ENCODE assay signal across 13 mouse cellular contexts in the genomic region with DNA sequence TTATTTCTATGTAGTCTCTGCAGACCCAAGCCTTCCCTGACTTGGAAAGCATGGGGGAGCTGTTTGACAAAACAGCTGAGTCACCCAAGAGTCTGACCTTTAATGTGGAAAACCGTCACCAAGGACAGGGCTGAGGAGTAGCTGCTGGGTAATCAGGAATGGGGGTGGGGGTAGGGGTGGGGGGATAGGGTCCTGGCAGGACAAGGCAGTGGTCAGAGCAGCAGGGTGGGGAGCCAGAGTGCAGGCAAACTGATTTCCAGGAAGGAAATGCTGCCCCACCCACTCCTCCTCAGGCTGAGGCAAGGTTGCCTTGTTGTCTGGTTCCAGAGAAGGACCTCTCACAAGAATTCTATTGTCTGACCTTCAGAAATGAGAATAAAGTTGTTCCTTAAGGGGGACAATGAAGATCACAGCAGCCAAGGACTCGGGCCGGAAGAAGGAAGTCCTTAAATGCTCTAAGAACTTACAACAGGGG.
DNase-seq lines count a peak whose midpoint lies in the region; ATAC-seq lines count a peak whose summit lies in the region.
"Had no signal": no experiment of that assay in that cellular context is flagged by ENCODE, and none has a peak within 500 bp of the region (broad histone marks: within the 10 kb centered on the region; RNA-seq: fewer than 3 reads in every experiment).

No protein-coding gene starts in this region.

- H3K4me2 ChIP-seq in hindbrain, embryonic 12.5 days (replicated peaks): no peak overlapping the region
- no peak overlapping the region for H3K4me2 ChIP-seq in kidney, embryonic 16.5 days (replicated peaks; ENCODE audit: low read depth, low read length)
- H3K4me2 ChIP-seq: forebrain, embryonic 12.5 days; liver, embryonic 13.5 days; midbrain, embryonic 15.5 days had no signal

- no peak overlapping the region for H3K9ac ChIP-seq in hindbrain, embryonic 12.5 days
- no peak overlapping the region for H3K9ac ChIP-seq in kidney, embryonic 16.5 days (replicated peaks; ENCODE audit: low read length)
- H3K9ac ChIP-seq: forebrain, embryonic 12.5 days; liver, embryonic 13.5 days; midbrain, embryonic 15.5 days had no signal

- WGBS in hindbrain, embryonic 10.5 days: 80% methylated on average over 3 of the region's 3 CpGs
- 75% methylated on average over 3 of the region's 3 CpGs for WGBS in hindbrain, embryonic 12.5 days
- 58% methylated on average over 3 of the region's 3 CpGs for WGBS in kidney, embryonic 16.5 days

- no peaks in the 10 kb centered on the region for H3K36me3 ChIP-seq in hindbrain, embryonic 10.5 days
- H3K36me3 ChIP-seq in hindbrain, embryonic 12.5 days: no peaks in the 10 kb centered on the region
- H3K36me3 ChIP-seq in kidney, embryonic 16.5 days (ENCODE audit: insufficient read depth, low read length): no peaks in the 10 kb centered on the region
- H3K36me3 ChIP-seq: forebrain, embryonic 12.5 days; liver, embryonic 13.5 days; midbrain, embryonic 15.5 days had no signal

- no peaks in the 10 kb centered on the region for H3K9me3 ChIP-seq in hindbrain, embryonic 10.5 days
- no peaks in the 10 kb centered on the region for H3K9me3 ChIP-seq in hindbrain, embryonic 12.5 days (replicated peaks)
- H3K9me3 ChIP-seq in kidney, embryonic 16.5 days (ENCODE audit: low read length): no peaks in the 10 kb centered on the region
- H3K9me3 ChIP-seq: forebrain, embryonic 12.5 days; liver, embryonic 13.5 days; midbrain, embryonic 15.5 days had no signal

- 0 out of 2 replicates have a peak, but pooled peaks cover 4% of the 10 kb centered on the region for H3K27me3 ChIP-seq in hindbrain, embryonic 10.5 days (ENCODE audit: insufficient read depth, poor library complexity, severe bottlenecking)
- no peaks in the 10 kb centered on the region for H3K27me3 ChIP-seq in hindbrain, embryonic 12.5 days
- no peaks in the 10 kb centered on the region for H3K27me3 ChIP-seq in kidney, embryonic 16.5 days (ENCODE audit: insufficient read depth, low read length)
- H3K27me3 ChIP-seq: forebrain, embryonic 12.5 days; liver, embryonic 13.5 days; midbrain, embryonic 15.5 days had no signal

- no peak overlapping the region for H3K4me3 ChIP-seq in hindbrain, embryonic 10.5 days
- no peak overlapping the region for H3K4me3 ChIP-seq in hindbrain, embryonic 12.5 days
- H3K4me3 ChIP-seq in brown adipose tissue, adult 24 weeks (ENCODE audit: insufficient read depth, low read depth, low read length): no peak overlapping the region
- H3K4me3 ChIP-seq in kidney, embryonic 16.5 days (ENCODE audit: low read length): no peak overlapping the region
- H3K4me3 ChIP-seq: forebrain, embryonic 12.5 days; liver, embryonic 13.5 days; midbrain, embryonic 15.5 days had no signal

- no peak for ATAC-seq in hindbrain, embryonic 12.5 days (ENCODE audit: low FRiP score)
- ATAC-seq in kidney, embryonic 16.5 days (ENCODE audit: low FRiP score, low TSS enrichment): peak; percentile 62; the same call in 1 of the 2 replicates
- ATAC-seq: midbrain, embryonic 15.5 days had no signal

- no peak for DNase-seq in hindbrain, embryonic 10.5 days (ENCODE audit: low spot score)
- peak; percentile 77 for DNase-seq in ES-CJ7 (ENCODE audit: low read depth, low spot score)
- no peak for DNase-seq in layer of hippocampus, adult 9-11 months
- DNase-seq in neural tube, embryonic 10.5 days (ENCODE audit: extremely low spot score, low spot score): no peak
- DNase-seq in spleen, adult 18-20 months: no peak
- DNase-seq: gastrocnemius, postnatal 36 days; liver, embryonic 13.5 days; thymus, postnatal 4 days had no signal

- peak overlapping the region; percentile 35; the same call in 1 of the 2 replicates for H3K27ac ChIP-seq in hindbrain, embryonic 10.5 days
- no peak overlapping the region for H3K27ac ChIP-seq in hindbrain, embryonic 12.5 days
- peak overlapping the region; percentile 98 for H3K27ac ChIP-seq in brown adipose tissue, adult 24 weeks (replicated peaks; ENCODE audit: low read depth, low read length)
- peak overlapping the region; percentile 13; the same call in 1 of the 2 replicates for H3K27ac ChIP-seq in kidney, embryonic 16.5 days (ENCODE audit: low read length)
- H3K27ac ChIP-seq: forebrain, embryonic 12.5 days; liver, embryonic 13.5 days; midbrain, embryonic 15.5 days had no signal

- peaks cover 23% of the 10 kb centered on the region for H3K4me1 ChIP-seq in hindbrain, embryonic 10.5 days (replicated peaks)
- H3K4me1 ChIP-seq in hindbrain, embryonic 12.5 days: 0 out of 2 replicates have a peak, but pooled peaks cover 3% of the 10 kb centered on the region
- H3K4me1 ChIP-seq in brown adipose tissue, adult 24 weeks (ENCODE audit: control insufficient read depth, insufficient read depth, insufficient read length, low read length): peaks cover 41% of the 10 kb centered on the region; the same call in 1 of the 2 replicates
- peaks cover 35% of the 10 kb centered on the region for H3K4me1 ChIP-seq in kidney, embryonic 16.5 days (ENCODE audit: insufficient read depth, low read length)
- H3K4me1 ChIP-seq: forebrain, embryonic 12.5 days; liver, embryonic 13.5 days; midbrain, embryonic 15.5 days had no signal
